Mouse (Mus musculus): ENCODE results near the gene Slc27a2. TPM values are rescaled to one million over a fixed set of nuclear protein-coding genes. Genes with fewer than 3 reads are reported as not detected.

Slc27a2 gene
- polyA plus RNA-seq, 1 experiment from 2014 or later: 0.69 TPM

- peaks cover 3% of the 10 kb centered on the region for H3K27me3 ChIP-seq (ENCODE audit: control insufficient read depth, insufficient read depth, low read length)
Observed at GRCm38 (mm10) chr2:126546392-126546791, 5.8 kb upstream of the Slc27a2 start.

GRCm38 (mm10) chr2:126549681-126550080, 2.5 kb upstream of the Slc27a2 start:
- Histone ChIP-seq H3K9ac (ENCODE audit: low read length) (no peak overlapping the region), H3K4me3 (ENCODE audit: low read depth, low read length) (no peak overlapping the region), H3K9me3 (ENCODE audit: control insufficient read depth, low read length) (no peaks in the 10 kb centered on the region), H3K4me1 (ENCODE audit: control insufficient read depth, insufficient read depth, low read length) (peaks cover 4% of the 10 kb centered on the region; the same call in 1 of the 2 replicates), H3K36me3 (ENCODE audit: control insufficient read depth, insufficient read depth, low read length) (no peaks in the 10 kb centered on the region), H3K27ac (ENCODE audit: low read depth, low read length) (no peak overlapping the region), H3K4me2 (ENCODE audit: low read depth) (no peak overlapping the region), H3K27me3 (ENCODE audit: control insufficient read depth, insufficient read depth, low read length) (peaks cover 28% of the 10 kb centered on the region)
- ATAC-seq (ENCODE audit: insufficient read depth, low FRiP score, low TSS enrichment): no peak
- WGBS: 89% methylated on average over 7 of the region's 7 CpGs
- DNase-seq (ENCODE audit: low spot score): no peak

More at GRCm38 (mm10) chr2:126546392-126546791, 5.8 kb upstream of the Slc27a2 start:
- H3K27ac ChIP-seq (ENCODE audit: low read depth, low read length): no peak overlapping the region
- no peak overlapping the region for H3K4me3 ChIP-seq (ENCODE audit: low read depth, low read length)
- no peak for DNase-seq (ENCODE audit: low spot score)
- no peaks in the 10 kb centered on the region for H3K4me1 ChIP-seq (ENCODE audit: control insufficient read depth, insufficient read depth, low read length)
- H3K4me2 ChIP-seq (ENCODE audit: low read depth): no peak overlapping the region
- no peaks in the 10 kb centered on the region for H3K36me3 ChIP-seq (ENCODE audit: control insufficient read depth, insufficient read depth, low read length)
- no peaks in the 10 kb centered on the region for H3K9me3 ChIP-seq (ENCODE audit: control insufficient read depth, low read length)
- 91% methylated on average over 3 of the region's 3 CpGs for WGBS
- ATAC-seq (ENCODE audit: insufficient read depth, low FRiP score, low TSS enrichment): no peak
- H3K9ac ChIP-seq (ENCODE audit: low read length): no peak overlapping the region

- H3K4me2 ChIP-seq (ENCODE audit: low read depth): no peak overlapping the region
- no peak overlapping the region for H3K27ac ChIP-seq (ENCODE audit: low read depth, low read length)
- peaks cover 29% of the 10 kb centered on the region for H3K27me3 ChIP-seq (ENCODE audit: control insufficient read depth, insufficient read depth, low read length)
- H3K4me1 ChIP-seq (ENCODE audit: control insufficient read depth, insufficient read depth, low read length): peaks cover 4% of the 10 kb centered on the region; the same call in 1 of the 2 replicates
- no peaks in the 10 kb centered on the region for H3K36me3 ChIP-seq (ENCODE audit: control insufficient read depth, insufficient read depth, low read length)
- 83% methylated on average over 8 of the region's 8 CpGs for WGBS
- ATAC-seq (ENCODE audit: insufficient read depth, low FRiP score, low TSS enrichment): no peak
- DNase-seq (ENCODE audit: low spot score): no peak
- no peak overlapping the region for H3K9ac ChIP-seq (ENCODE audit: low read length)
- H3K4me3 ChIP-seq (ENCODE audit: low read depth, low read length): no peak overlapping the region
- no peaks in the 10 kb centered on the region for H3K9me3 ChIP-seq (ENCODE audit: control insufficient read depth, low read length)
Observed at GRCm38 (mm10) chr2:126551244-126551890, 840 bp upstream of the Slc27a2 start.

- Histone ChIP-seq H3K9ac (ENCODE audit: low read length) (no peak overlapping the region), H3K9me3 (ENCODE audit: control insufficient read depth, low read length) (no peaks in the 10 kb centered on the region), H3K27ac (ENCODE audit: low read depth, low read length) (no peak overlapping the region), H3K4me3 (ENCODE audit: low read depth, low read length) (no peak overlapping the region), H3K36me3 (ENCODE audit: control insufficient read depth, insufficient read depth, low read length) (no peaks in the 10 kb centered on the region), H3K4me2 (ENCODE audit: low read depth) (no peak overlapping the region), H3K4me1 (ENCODE audit: control insufficient read depth, insufficient read depth, low read length) (peaks cover 4% of the 10 kb centered on the region; the same call in 1 of the 2 replicates), H3K27me3 (ENCODE audit: control insufficient read depth, insufficient read depth, low read length) (peaks cover 29% of the 10 kb centered on the region)
- ATAC-seq (ENCODE audit: insufficient read depth, low FRiP score, low TSS enrichment): 0 out of 2 replicates have a peak, but pooled peaks have one; percentile 19
- DNase-seq (ENCODE audit: low spot score): no peak
- 20% methylated on average over 5 of the region's 5 CpGs for WGBS
Observed at GRCm38 (mm10) chr2:126551896-126552295, 311 bp upstream of the Slc27a2 start.

GRCm38 (mm10) chr2:126553291-126553639, 1.1 kb downstream of the Slc27a2 start:
- peak overlapping the region; percentile 97 for H3K4me2 ChIP-seq (ENCODE audit: low read depth)
- no peak for DNase-seq (ENCODE audit: low spot score)

GRCm38 (mm10) chr2:126555533-126555932, 3.3 kb downstream of the Slc27a2 start:
- no peak overlapping the region for H3K4me3 ChIP-seq (ENCODE audit: low read depth, low read length)
- no peak overlapping the region for H3K27ac ChIP-seq (ENCODE audit: low read depth, low read length)
- WGBS: 86% methylated on average over 5 of the region's 5 CpGs
- ATAC-seq (ENCODE audit: insufficient read depth, low FRiP score, low TSS enrichment) (no peak), DNase-seq (ENCODE audit: low spot score) (no peak)
- H3K4me2 ChIP-seq (ENCODE audit: low read depth): no peak overlapping the region
- peaks cover 4% of the 10 kb centered on the region; the same call in 1 of the 2 replicates for H3K4me1 ChIP-seq (ENCODE audit: control insufficient read depth, insufficient read depth, low read length)
- no peaks in the 10 kb centered on the region for H3K9me3 ChIP-seq (ENCODE audit: control insufficient read depth, low read length)
- no peak overlapping the region for H3K9ac ChIP-seq (ENCODE audit: low read length)
- peaks cover 29% of the 10 kb centered on the region for H3K27me3 ChIP-seq (ENCODE audit: control insufficient read depth, insufficient read depth, low read length)
- H3K36me3 ChIP-seq (ENCODE audit: control insufficient read depth, insufficient read depth, low read length): no peaks in the 10 kb centered on the region

More at GRCm38 (mm10) chr2:126553291-126553639, 1.1 kb downstream of the Slc27a2 start:
- no peak for ATAC-seq (ENCODE audit: insufficient read depth, low FRiP score, low TSS enrichment)
- 2% methylated on average over 26 of the region's 26 CpGs for WGBS
- peak overlapping the region; percentile 52 for H3K9ac ChIP-seq (ENCODE audit: low read length)
- no peak overlapping the region for H3K27ac ChIP-seq (ENCODE audit: low read depth, low read length)
- peaks cover 29% of the 10 kb centered on the region for H3K27me3 ChIP-seq (ENCODE audit: control insufficient read depth, insufficient read depth, low read length)
- H3K36me3 ChIP-seq (ENCODE audit: control insufficient read depth, insufficient read depth, low read length): no peaks in the 10 kb centered on the region
- H3K4me3 ChIP-seq (ENCODE audit: low read depth, low read length): peak overlapping the region; percentile 53
- H3K4me1 ChIP-seq (ENCODE audit: control insufficient read depth, insufficient read depth, low read length): peaks cover 4% of the 10 kb centered on the region; the same call in 1 of the 2 replicates
- no peaks in the 10 kb centered on the region for H3K9me3 ChIP-seq (ENCODE audit: control insufficient read depth, low read length)

GRCm38 (mm10) chr2:126560094-126560493, 7.9 kb downstream of the Slc27a2 start:
- Histone ChIP-seq H3K9me3 (ENCODE audit: control insufficient read depth, low read length) (no peaks in the 10 kb centered on the region), H3K4me3 (ENCODE audit: low read depth, low read length) (no peak overlapping the region), H3K4me1 (ENCODE audit: control insufficient read depth, insufficient read depth, low read length) (no peaks in the 10 kb centered on the region), H3K36me3 (ENCODE audit: control insufficient read depth, insufficient read depth, low read length) (no peaks in the 10 kb centered on the region), H3K9ac (ENCODE audit: low read length) (no peak overlapping the region), H3K27ac (ENCODE audit: low read depth, low read length) (no peak overlapping the region), H3K27me3 (ENCODE audit: control insufficient read depth, insufficient read depth, low read length) (no peaks in the 10 kb centered on the region), H3K4me2 (ENCODE audit: low read depth) (no peak overlapping the region)
- WGBS: 95% methylated on average over 1 of the region's 1 CpGs
- no peak for DNase-seq (ENCODE audit: low spot score)
- ATAC-seq (ENCODE audit: insufficient read depth, low FRiP score, low TSS enrichment): no peak

GRCm38 (mm10) chr2:126563411-126564105, 11.4 kb downstream of the Slc27a2 start:
- no peaks in the 10 kb centered on the region for H3K27me3 ChIP-seq (ENCODE audit: control insufficient read depth, insufficient read depth, low read length)
- ATAC-seq (ENCODE audit: insufficient read depth, low FRiP score, low TSS enrichment) (no peak), DNase-seq (ENCODE audit: low spot score) (no peak)
- no peak overlapping the region for H3K27ac ChIP-seq (ENCODE audit: low read depth, low read length)
- H3K9ac ChIP-seq (ENCODE audit: low read length): no peak overlapping the region
- no peaks in the 10 kb centered on the region for H3K9me3 ChIP-seq (ENCODE audit: control insufficient read depth, low read length)
- no peaks in the 10 kb centered on the region for H3K36me3 ChIP-seq (ENCODE audit: control insufficient read depth, insufficient read depth, low read length)
- no peak overlapping the region for H3K4me2 ChIP-seq (ENCODE audit: low read depth)
- 83% methylated on average over 17 of the region's 17 CpGs for WGBS
- H3K4me1 ChIP-seq (ENCODE audit: control insufficient read depth, insufficient read depth, low read length): no peaks in the 10 kb centered on the region
- no peak overlapping the region for H3K4me3 ChIP-seq (ENCODE audit: low read depth, low read length)

- Histone ChIP-seq H3K9me3 (ENCODE audit: control insufficient read depth, low read length) (no peaks in the 10 kb centered on the region), H3K27ac (ENCODE audit: low read depth, low read length) (no peak overlapping the region), H3K9ac (ENCODE audit: low read length) (no peak overlapping the region), H3K36me3 (ENCODE audit: control insufficient read depth, insufficient read depth, low read length) (no peaks in the 10 kb centered on the region), H3K4me1 (ENCODE audit: control insufficient read depth, insufficient read depth, low read length) (no peaks in the 10 kb centered on the region), H3K4me2 (ENCODE audit: low read depth) (no peak overlapping the region), H3K27me3 (ENCODE audit: control insufficient read depth, insufficient read depth, low read length) (no peaks in the 10 kb centered on the region), H3K4me3 (ENCODE audit: low read depth, low read length) (no peak overlapping the region)
- no peak for DNase-seq (ENCODE audit: low spot score)
- 78% methylated on average over 1 of the region's 1 CpGs for WGBS
- no peak for ATAC-seq (ENCODE audit: insufficient read depth, low FRiP score, low TSS enrichment)
Observed at GRCm38 (mm10) chr2:126572163-126572562, 20.0 kb downstream of the Slc27a2 start.
